Mouse (Mus musculus) C2C12 (cell line): Measurements from ENCODE around the gene Dlgap1.

Source experiments
- CTCF ChIP-seq: IDR thresholded peaks from one replicate; pipeline ENCODE4 v1.5.1; 2011; ENCODE audit not compliant: control insufficient read depth, insufficient read depth, insufficient read length
- MYOG ChIP-seq: IDR thresholded peaks from one replicate; pipeline ENCODE4 v1.6.1; 2011; ENCODE audit not compliant: control insufficient read depth, insufficient read length; ENCODE audit errors: extremely low read depth
- USF1 ChIP-seq: IDR thresholded peaks from one replicate; pipeline ENCODE4 v1.6.1; 2011; ENCODE audit warnings: low read depth, mild to moderate bottlenecking, control low read depth, moderate library complexity

DNA sequence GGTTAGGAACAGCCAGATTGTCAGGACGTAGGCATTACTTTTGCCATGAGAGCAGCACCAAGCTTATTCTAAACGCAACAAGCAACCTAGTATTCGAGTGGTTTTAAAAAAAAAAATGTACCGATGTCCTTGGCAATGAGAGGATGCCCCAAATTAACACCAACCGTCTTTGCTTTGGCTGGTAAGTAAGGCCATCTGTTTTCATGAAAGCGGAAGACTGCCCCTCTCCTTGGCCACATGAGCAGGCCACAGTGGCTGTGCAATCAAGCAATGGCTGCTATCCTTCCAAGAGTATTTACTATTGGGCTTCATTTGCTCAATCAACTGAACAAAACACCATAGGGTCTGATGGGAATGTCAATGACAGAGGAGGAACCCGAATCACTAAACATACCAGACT lies 278.5 kb downstream of the Dlgap1 start:
- TF ChIP-seq CTCF: no peak
- TF ChIP-seq MYOG: no peak
- no peak for TF ChIP-seq USF1
